Mouse (Mus musculus) liver, embryonic 14.5 days (tissue): ENCODE measurements around the gene Aph1b.

Experiments used
- CTCF ChIP-seq: IDR thresholded peaks from 2 replicates; pipeline ENCODE4 v1.5.1; 2016; ENCODE audit warnings: antibody characterized with exemption, low read depth, control low read depth
- EP300 ChIP-seq: IDR thresholded peaks from 2 replicates; pipeline ENCODE4 v1.6.1; 2016; ENCODE audit warnings: antibody characterized with exemption, low read depth

DNA sequence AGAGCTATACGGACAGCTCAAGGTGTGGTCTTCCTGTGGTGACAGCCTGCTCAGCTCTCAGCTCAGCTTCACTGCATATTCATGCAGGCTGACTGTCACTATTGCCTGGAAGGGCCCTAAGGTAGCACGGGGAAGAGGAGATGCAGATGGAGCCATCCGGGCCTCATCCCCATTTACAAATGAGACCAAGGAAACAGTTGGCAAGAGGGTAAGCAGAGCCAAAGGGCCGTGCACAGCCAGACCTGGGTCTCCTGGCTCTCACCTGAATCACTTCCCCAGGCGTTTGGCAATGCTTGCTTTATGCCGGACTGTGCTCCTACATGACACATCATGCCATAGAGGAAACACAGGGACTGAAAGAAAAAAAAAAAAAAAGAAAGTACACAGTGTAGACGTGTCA is 68.0 kb downstream of the Aph1b start:
- TF ChIP-seq CTCF (no peak), EP300 (no peak)
